Mouse (Mus musculus): ENCODE results near the gene H2-Q2.

The H2-Q2 gene

DNA sequence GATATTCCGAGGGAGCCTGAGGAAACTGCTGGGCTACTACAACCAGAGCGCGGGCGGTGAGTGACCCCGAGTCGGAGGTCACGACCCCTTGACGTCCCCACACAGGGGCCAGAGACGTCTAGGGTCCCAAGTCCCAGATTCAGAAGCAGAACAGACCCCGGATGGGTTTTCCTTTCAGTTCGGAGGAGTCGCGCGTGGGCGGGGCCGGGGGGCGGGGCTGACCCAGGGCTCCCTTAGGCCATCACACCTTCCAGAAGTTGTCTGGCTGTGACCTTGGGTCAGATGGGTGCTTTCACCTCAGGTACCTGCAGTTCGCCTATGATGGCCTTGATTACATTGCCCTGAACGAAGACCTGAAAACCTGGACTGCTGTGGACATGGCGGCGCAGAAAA, 17.4 kb downstream of the H2-Q2 start:
- in situ Hi-C loops (cut with MboI, MseI), result no loop called here

GRCm38 (mm10) chr17:35379369-35379728, 37.3 kb downstream of the H2-Q2 start, which contains the start of gene H2-Q4:
Gene H2-Q4, plus strand, starts transcription at chr17:35379617.
- in situ Hi-C loops (cut with MboI, MseI), result loop anchor here (25.0 kb wide), 1 partner anchor 1392 kb away; no protein-coding TSS in a partner anchor

DNA sequence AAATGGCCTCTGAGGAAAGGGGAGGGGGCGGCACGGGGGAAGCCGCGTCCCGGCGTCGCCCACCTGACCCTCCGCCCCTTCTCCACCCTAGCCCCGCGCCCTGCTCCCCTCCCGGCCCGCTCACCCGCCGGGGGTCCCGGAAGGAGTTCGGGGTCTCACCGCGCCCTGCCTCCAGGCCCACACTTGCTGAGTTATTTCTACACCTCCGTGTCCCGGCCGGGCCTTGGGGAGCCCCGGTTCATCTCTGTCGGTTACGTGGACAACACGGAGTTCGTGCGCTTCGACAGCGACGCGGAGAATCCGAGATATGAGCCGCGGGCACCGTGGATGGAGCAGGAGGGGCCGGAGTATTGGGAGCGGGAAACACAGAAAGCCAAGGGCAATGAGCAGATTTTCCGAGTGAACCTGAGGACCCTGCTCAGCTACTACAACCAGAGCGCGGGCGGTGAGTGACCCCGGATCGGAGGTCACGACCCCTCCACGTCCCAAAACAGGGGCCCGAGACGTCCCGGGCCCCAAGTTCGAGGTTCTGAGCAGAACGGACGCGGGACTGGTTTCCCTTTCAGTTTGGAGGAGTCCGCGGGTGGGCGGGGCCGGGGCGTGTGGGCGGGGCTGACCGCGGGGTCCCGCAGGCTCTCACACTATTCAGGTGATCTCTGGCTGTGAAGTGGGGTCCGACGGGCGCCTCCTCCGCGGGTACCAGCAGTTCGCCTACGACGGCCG, 37.8 kb downstream of the H2-Q2 start:
- in situ Hi-C loops (cut with MboI, MseI), result loop anchor here (25.0 kb wide), 1 partner anchor 1393 kb away; no protein-coding TSS in a partner anchor

DNA sequence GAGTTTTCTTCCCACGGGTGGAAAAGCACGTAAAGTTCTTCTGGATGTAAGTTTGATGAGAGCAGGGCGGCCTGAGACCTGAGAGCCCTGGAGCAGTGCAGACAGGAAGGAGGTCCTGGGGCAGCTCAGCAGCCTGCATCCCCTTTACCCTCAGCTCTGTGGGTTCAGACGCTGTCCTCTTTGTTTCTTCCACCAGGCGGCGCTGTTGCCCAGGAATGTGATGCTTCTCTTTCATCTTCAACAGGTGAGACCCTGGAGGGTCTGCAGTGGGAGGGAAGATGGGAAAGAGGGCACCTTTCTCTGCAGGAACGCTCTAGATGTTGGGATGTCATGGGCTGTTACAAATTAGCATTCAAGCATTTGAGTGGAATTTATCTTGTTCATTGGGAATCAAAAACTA, 47.8 kb downstream of the H2-Q2 start:
- in situ Hi-C loops (cut with MboI, MseI), result loop anchor here (25.0 kb wide), 1 partner anchor 1402 kb away; no protein-coding TSS in a partner anchor

DNA sequence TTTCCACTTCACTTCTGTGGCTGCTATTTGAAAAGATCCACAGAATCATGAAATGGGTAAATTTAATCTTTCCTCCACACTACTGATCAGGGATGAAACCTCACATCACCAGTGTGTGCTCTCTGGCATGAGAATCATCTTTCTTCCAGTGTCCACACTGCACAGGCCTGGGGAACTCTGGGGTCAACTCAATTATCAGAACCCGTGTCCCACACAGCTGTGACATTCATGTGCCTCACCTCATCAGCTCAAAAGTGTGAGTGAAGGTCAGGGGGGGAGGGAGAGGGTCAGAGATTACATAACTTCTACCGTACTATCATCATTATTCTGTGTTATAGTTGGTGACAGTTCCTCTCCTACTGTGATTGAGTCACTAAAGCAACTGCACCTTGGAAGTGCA, 50.6 kb downstream of the H2-Q2 start:
- in situ Hi-C loops (cut with MboI, MseI), result loop anchor here (25.0 kb wide), 1 partner anchor 1405 kb away; no protein-coding TSS in a partner anchor

- in situ Hi-C loops (cut with MboI, MseI), result loop anchor here (25.0 kb wide), 1 partner anchor 1407 kb away; no protein-coding TSS in a partner anchor
These were observed 52.1 kb downstream of the H2-Q2 start for GRCm38 (mm10) chr17:35393864-35394800.

Measured in regulatory T cell (primary cell).